Mouse (Mus musculus) heart, postnatal 4 days (tissue): ENCODE measurements at regions not wholly inside any gene's neighbourhood (a gene's known extent, or its start where the extent isn't known, plus 50 kb on each side); places are given as distances from the start of the nearest gene placed in this dataset.
A peak's percentile ranks its signal among the peaks of the same experiment; 100 is the strongest.

Experiments used
- DNase-seq: peaks from one replicate; pipeline ENCODE4 v3.0.0; 2021

GRCm38 (mm10) chr13:42358588-42358987 is 57.3 kb downstream of the Edn1 start:
- no peak for DNase-seq

GRCm38 (mm10) chr13:42367655-42368554 is 66.6 kb downstream of the Edn1 start:
- peak; percentile 17 for DNase-seq

- DNase-seq, result peak; percentile 5
These were observed 68.5 kb downstream of the Edn1 start for GRCm38 (mm10) chr13:42369826-42370225.

GRCm38 (mm10) chr13:42372201-42372600 is 70.9 kb downstream of the Edn1 start:
- no peak for DNase-seq

- no peak for DNase-seq
These were observed 72.9 kb downstream of the Edn1 start for GRCm38 (mm10) chr13:42374181-42374596.

- DNase-seq, result no peak
These were observed 78.4 kb downstream of the Edn1 start for GRCm38 (mm10) chr13:42379675-42380074.

GRCm38 (mm10) chr13:42383099-42383498 is 81.8 kb downstream of the Edn1 start:
- DNase-seq, result no peak

GRCm38 (mm10) chr13:42390389-42390788 is 89.1 kb downstream of the Edn1 start:
- DNase-seq, result no peak

- DNase-seq, result no peak
These were observed 90.2 kb downstream of the Edn1 start for GRCm38 (mm10) chr13:42391330-42392005.

GRCm38 (mm10) chr13:42392701-42393100 is 91.4 kb downstream of the Edn1 start:
- no peak for DNase-seq

GRCm38 (mm10) chr13:42394572-42394971 is 93.3 kb downstream of the Edn1 start:
- no peak for DNase-seq

- DNase-seq, result no peak
These were observed 100.2 kb downstream of the Edn1 start for GRCm38 (mm10) chr13:42401513-42401912.

- peak; percentile 12 for DNase-seq
These were observed 102.2 kb downstream of the Edn1 start for GRCm38 (mm10) chr13:42403231-42404020.

GRCm38 (mm10) chr13:42412652-42413282 is 111.5 kb downstream of the Edn1 start:
- no peak for DNase-seq

- no peak for DNase-seq
These were observed 145.6 kb downstream of the Edn1 start for GRCm38 (mm10) chr13:42446921-42447320.

- no peak for DNase-seq
These were observed 152.4 kb downstream of the Edn1 start for GRCm38 (mm10) chr13:42453665-42454064.

- DNase-seq, result no peak
These were observed 158.6 kb downstream of the Edn1 start for GRCm38 (mm10) chr13:42459892-42460291.

GRCm38 (mm10) chr13:42478825-42479224 is 177.5 kb downstream of the Edn1 start:
- no peak for DNase-seq

GRCm38 (mm10) chr13:42490956-42491680 is 189.3 kb upstream of the Phactr1 start:
- no peak for DNase-seq

- peak; percentile 6 for DNase-seq
These were observed 186.1 kb upstream of the Phactr1 start for GRCm38 (mm10) chr13:42494371-42494770.

GRCm38 (mm10) chr13:42498351-42498750 is 182.1 kb upstream of the Phactr1 start:
- no peak for DNase-seq

GRCm38 (mm10) chr13:42507535-42507934 is 172.9 kb upstream of the Phactr1 start:
- DNase-seq, result no peak
